Mouse (Mus musculus) left cerebral cortex, adult 11 months (tissue): Measurements from ENCODE around the gene Srm.
A peak's percentile ranks its signal among the peaks of the same experiment; 100 is the strongest.

ENCODE experiments used
- DNase-seq: peaks from one replicate; pipeline ENCODE4 v3.0.0; 2022; ENCODE audit warnings: low spot score

Srm gene

GRCm38 (mm10) chr4:148591171-148591630 is at the start of gene Srm:
Srm (plus strand) TSS chr4:148591503.
- peak; percentile 96 for DNase-seq

GRCm38 (mm10) chr4:148549106-148549505 is 42.2 kb upstream of the Srm start:
- DNase-seq: no peak

- no peak for DNase-seq
Measured at GRCm38 (mm10) chr4:148557766-148558165, 33.5 kb upstream of the Srm start.

GRCm38 (mm10) chr4:148558297-148559000 is 32.9 kb upstream of the Srm start, which contains the start of gene Exosc10:
Exosc10 (plus strand) TSS chr4:148558429.
- DNase-seq: peak; percentile 73

- DNase-seq: no peak
Measured at GRCm38 (mm10) chr4:148562676-148563075, 28.6 kb upstream of the Srm start.

- DNase-seq: no peak
Measured at GRCm38 (mm10) chr4:148563595-148563994, 27.7 kb upstream of the Srm start.

- DNase-seq: no peak
Measured at GRCm38 (mm10) chr4:148570138-148570537, 21.2 kb upstream of the Srm start.

GRCm38 (mm10) chr4:148570693-148571295 is 20.5 kb upstream of the Srm start:
- DNase-seq: no peak

GRCm38 (mm10) chr4:148573222-148573621 is 18.1 kb upstream of the Srm start:
- DNase-seq: no peak

- DNase-seq: no peak
Measured at GRCm38 (mm10) chr4:148580765-148581164, 10.5 kb upstream of the Srm start.

- no peak for DNase-seq
Measured at GRCm38 (mm10) chr4:148581422-148581821, 9.9 kb upstream of the Srm start.

- no peak for DNase-seq
Measured at GRCm38 (mm10) chr4:148583257-148583656, 8.0 kb upstream of the Srm start.

GRCm38 (mm10) chr4:148586648-148587047 is 4.7 kb upstream of the Srm start:
- no peak for DNase-seq

GRCm38 (mm10) chr4:148588793-148589192 is 2.5 kb upstream of the Srm start:
- no peak for DNase-seq

- DNase-seq: no peak
Measured at GRCm38 (mm10) chr4:148589565-148589964, 1.7 kb upstream of the Srm start.

- DNase-seq: no peak
Measured at GRCm38 (mm10) chr4:148590421-148591170, 707 bp upstream of the Srm start.

- DNase-seq: no peak
Measured at GRCm38 (mm10) chr4:148591637-148592380, 506 bp downstream of the Srm start.

- no peak for DNase-seq
Measured at GRCm38 (mm10) chr4:148593996-148594395, 2.7 kb downstream of the Srm start.

- DNase-seq: no peak
Measured at GRCm38 (mm10) chr4:148595916-148596315, 4.6 kb downstream of the Srm start.

GRCm38 (mm10) chr4:148596731-148597130 is 5.4 kb downstream of the Srm start:
- no peak for DNase-seq

- no peak for DNase-seq
Measured at GRCm38 (mm10) chr4:148598826-148599225, 7.5 kb downstream of the Srm start.

GRCm38 (mm10) chr4:148600316-148600715 is 9.0 kb downstream of the Srm start:
- no peak for DNase-seq
